Mouse (Mus musculus) thymus, adult 2 months (tissue): ENCODE results near the gene Mrps18a. TPM values are rescaled to one million over a fixed set of nuclear protein-coding genes. Genes with fewer than 3 reads are reported as not detected.

Experiments
- DNase-seq: peaks from one replicate; pipeline ENCODE4 v3.0.0; 2021
- H3K27ac ChIP-seq: fragments of 200-500 bp; 2 replicates; pipeline ENCODE4 v1.5.1; 2012; ENCODE audit warnings: low read length, control low read depth; ENCODE audit not compliant: control insufficient read depth, insufficient read depth
- H3K27me3 ChIP-seq: fragments of 200-500 bp; 2 replicates; pipeline ENCODE4 v1.6.1; 2012; ENCODE audit warnings: mild to moderate bottlenecking, low read length, moderate library complexity, mixed read lengths; ENCODE audit not compliant: control insufficient read depth, insufficient read depth
- H3K36me3 ChIP-seq: fragments of 200-500 bp; 2 replicates; pipeline ENCODE4 v1.6.1; 2012; ENCODE audit warnings: mild to moderate bottlenecking, low read length, moderate library complexity; ENCODE audit not compliant: control insufficient read depth, insufficient read depth
- H3K4me1 ChIP-seq: fragments of 200-500 bp; replicated peaks from 2 replicates; pipeline ENCODE4 v1.6.1; 2012; ENCODE audit warnings: low read length; ENCODE audit not compliant: control insufficient read depth, insufficient read depth
- H3K4me3 ChIP-seq: fragments of 200-500 bp; 2 replicates; pipeline ENCODE4 v1.5.1; 2012; ENCODE audit warnings: mild to moderate bottlenecking, low read length, control low read depth, moderate library complexity; ENCODE audit not compliant: control insufficient read depth, insufficient read depth
- CTCF ChIP-seq: fragments of 200-500 bp; IDR thresholded peaks from 2 replicates; pipeline ENCODE4 v1.5.1; 2012; ENCODE audit warnings: mild to moderate bottlenecking, control low read depth, low read length, moderate library complexity, borderline replicate concordance; ENCODE audit not compliant: control insufficient read depth, poor library complexity, insufficient read depth; ENCODE audit errors: extremely low read depth
- POLR2A ChIP-seq: fragments of 200-500 bp; IDR thresholded peaks from 2 replicates; pipeline ENCODE4 v1.6.1; 2012; ENCODE audit warnings: mild to moderate bottlenecking, low read length, control low read depth, moderate library complexity; ENCODE audit not compliant: control insufficient read depth, poor library complexity, insufficient read depth; ENCODE audit errors: extremely low read depth
- WGBS: fragments of 180-500 bp; shearing (Covaris S2); methylation state at CpG from one replicate; pipeline ENCODE4 v1.1.7; 2018; 5-methylcytosine and 5-hydroxymethylcytosine counted together
- polyA plus RNA-seq: library from polyadenylated mRNA; depleted of rRNA; stranded (reverse); fragments of >200 nt; gene quantifications from 2 replicates; pipeline ENCODE4 v1.2.3, GENCODE M21; 2012

Gene Mrps18a
- polyA plus RNA-seq, 1 experiment = 56.4 TPM

DNA sequence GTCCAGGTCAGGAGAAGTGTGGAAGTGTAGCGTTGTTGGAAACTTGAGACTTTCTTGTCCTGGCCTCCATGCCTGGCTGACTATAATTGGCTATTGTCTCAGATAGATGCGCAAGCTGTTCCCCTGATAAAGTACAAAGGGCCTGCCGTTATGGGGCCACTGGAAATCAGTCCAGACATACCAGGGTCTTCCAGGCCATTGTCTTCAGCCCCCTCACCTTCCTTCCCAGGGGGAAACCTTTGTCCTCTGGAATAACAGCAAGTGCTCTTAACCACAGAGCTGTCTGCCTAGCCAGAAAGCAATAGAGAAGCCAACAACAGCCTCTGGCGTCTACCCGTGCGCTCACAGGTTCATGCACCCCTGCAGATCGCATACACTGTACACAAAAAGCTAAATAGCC is 30.4 kb upstream of the Mrps18a start:
- H3K36me3 ChIP-seq = no peaks in the 10 kb centered on the region
- H3K4me1 ChIP-seq = peaks cover 21% of the 10 kb centered on the region
- no peaks in the 10 kb centered on the region for H3K27me3 ChIP-seq
- H3K4me3 ChIP-seq = no peak overlapping the region
- no peak overlapping the region for H3K27ac ChIP-seq
- DNase-seq = no peak
- WGBS = 96% methylated on average over 7 of the region's 7 CpGs
- TF ChIP-seq POLR2A (no peak), CTCF (no peak)

DNA sequence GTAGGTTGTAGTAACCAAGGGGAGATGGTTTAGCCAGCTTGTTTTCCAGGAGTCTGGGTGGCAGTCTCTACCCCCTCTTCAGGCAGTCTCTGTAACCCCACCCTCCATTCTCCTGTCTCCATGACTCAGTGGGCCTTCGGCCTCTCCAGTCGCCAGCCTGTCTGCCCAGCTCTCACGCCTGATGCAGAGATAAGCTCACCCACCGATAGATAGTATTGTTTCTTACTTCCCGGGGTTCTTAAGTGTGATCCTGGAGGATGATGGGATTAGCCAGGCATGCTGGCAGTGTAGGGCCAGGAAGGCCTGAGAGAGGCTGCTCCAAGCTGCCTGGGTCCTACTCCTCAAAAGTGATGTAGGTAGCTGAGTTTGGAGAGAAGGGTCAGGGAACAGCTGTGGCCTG is 29.7 kb upstream of the Mrps18a start:
- Histone ChIP-seq H3K4me3 (no peak overlapping the region), H3K4me1 (peaks cover 22% of the 10 kb centered on the region), H3K27ac (no peak overlapping the region), H3K36me3 (no peaks in the 10 kb centered on the region), H3K27me3 (no peaks in the 10 kb centered on the region)
- WGBS = 91% methylated on average over 5 of the region's 5 CpGs
- TF ChIP-seq CTCF = no peak
- TF ChIP-seq POLR2A = no peak
- no peak for DNase-seq

DNA sequence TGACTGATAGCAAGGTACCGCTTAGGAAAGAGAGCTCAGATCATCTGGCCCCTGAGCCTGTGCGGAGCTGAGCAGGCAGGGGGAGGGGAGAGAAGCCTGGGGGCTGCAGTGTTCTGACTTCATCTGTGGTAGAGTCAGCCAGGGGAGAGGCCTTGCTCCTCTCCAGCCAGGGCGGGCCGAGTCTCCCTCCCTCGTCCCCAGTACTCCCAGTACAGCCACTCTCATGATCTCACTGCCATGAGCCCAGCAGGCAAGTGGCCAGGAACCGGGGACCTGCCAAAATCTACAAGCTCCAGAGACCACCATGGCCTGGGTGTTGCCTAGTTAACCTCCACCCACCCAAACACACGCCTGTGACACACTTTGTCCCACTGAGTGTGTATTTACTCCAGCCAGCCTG is 29.1 kb upstream of the Mrps18a start:
- 96% methylated on average over 7 of the region's 7 CpGs for WGBS
- Histone ChIP-seq H3K4me3 (no peak overlapping the region), H3K4me1 (peaks cover 28% of the 10 kb centered on the region), H3K27ac (no peak overlapping the region), H3K36me3 (no peaks in the 10 kb centered on the region), H3K27me3 (no peaks in the 10 kb centered on the region)
- no peak for TF ChIP-seq POLR2A
- TF ChIP-seq CTCF = no peak
- DNase-seq = no peak

DNA sequence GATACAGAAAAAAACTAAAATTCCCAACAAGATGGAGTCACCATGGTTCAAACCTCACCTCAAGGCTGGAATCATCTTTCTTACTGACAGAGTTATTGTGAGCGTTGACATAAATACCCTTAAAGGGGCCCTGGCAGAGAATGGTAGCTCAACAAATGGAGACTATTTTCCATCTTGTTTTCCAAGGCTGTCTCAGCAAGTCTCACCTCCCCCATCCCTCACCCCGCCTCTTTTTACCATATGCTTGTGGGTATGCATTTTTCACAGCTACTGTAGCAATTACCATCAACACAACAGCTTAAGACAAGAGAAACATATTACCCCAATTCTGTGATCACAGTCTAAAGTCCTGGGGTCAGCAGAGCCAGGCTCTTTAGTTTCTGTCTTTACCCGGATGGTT is 27.4 kb upstream of the Mrps18a start:
- TF ChIP-seq POLR2A (no peak), CTCF (no peak)
- Histone ChIP-seq H3K4me3 (no peak overlapping the region), H3K36me3 (no peaks in the 10 kb centered on the region), H3K4me1 (peaks cover 31% of the 10 kb centered on the region), H3K27ac (no peak overlapping the region), H3K27me3 (no peaks in the 10 kb centered on the region)
- WGBS = 87% methylated on average over 3 of the region's 3 CpGs
- no peak for DNase-seq

DNA sequence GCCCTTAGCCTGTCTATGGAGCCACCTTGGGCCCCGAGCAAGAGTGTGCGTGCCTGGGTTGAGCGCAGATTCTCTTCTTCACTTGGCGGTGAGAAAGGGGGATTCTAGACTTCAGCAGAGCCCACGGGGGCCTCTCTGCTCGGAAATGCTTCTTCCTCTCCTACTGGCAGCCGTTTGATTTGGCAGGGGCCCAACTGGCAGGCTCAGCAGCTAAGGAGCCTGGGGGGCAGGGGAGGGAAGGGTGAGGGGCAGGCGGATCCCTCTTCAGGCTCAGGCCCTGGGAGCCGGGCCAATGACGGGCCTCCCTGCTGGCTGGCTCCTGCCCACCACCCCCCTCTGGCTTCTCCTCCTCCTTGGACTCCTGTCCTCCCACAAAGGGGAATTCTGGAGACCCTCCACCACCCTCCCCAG is 26.7 kb upstream of the Mrps18a start:
- Histone ChIP-seq H3K36me3 (no peaks in the 10 kb centered on the region), H3K27me3 (no peaks in the 10 kb centered on the region), H3K4me3 (no peak overlapping the region), H3K4me1 (peaks cover 31% of the 10 kb centered on the region), H3K27ac (no peak overlapping the region)
- peak; percentile 43 for DNase-seq
- WGBS = 5% methylated on average over 10 of the region's 10 CpGs
- TF ChIP-seq CTCF (no peak), POLR2A (no peak)

DNA sequence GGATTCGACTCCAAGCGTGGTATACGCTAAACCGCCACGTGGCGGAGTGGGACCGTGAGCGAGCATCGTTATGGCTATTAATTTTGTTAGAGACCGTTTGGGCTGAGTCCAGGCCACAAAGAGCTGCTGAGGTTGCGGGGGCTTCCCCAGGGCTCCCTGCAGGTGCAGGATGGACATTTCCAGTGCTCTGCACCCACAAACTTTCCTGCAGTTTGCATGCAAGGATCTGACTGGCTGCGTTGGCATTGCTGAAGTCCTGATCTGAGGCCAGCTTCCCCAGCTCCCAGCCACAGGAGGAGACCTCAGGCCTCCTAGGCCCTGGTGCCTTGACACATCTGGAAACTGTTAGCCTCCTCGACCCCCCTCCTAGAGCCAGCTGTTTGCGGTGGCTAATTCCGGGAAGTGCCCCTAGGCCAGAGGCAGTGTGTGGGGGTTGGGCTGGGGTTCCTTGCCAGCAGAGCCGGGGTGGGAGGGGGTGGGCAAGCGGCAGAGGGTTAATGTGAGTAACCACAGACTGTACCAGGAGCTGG is 24.4 kb upstream of the Mrps18a start:
- Histone ChIP-seq H3K27ac (no peak overlapping the region), H3K36me3 (no peaks in the 10 kb centered on the region), H3K27me3 (no peaks in the 10 kb centered on the region), H3K4me3 (no peak overlapping the region), H3K4me1 (peaks cover 31% of the 10 kb centered on the region)
- 14% methylated on average over 17 of the region's 17 CpGs for WGBS
- DNase-seq = no peak
- TF ChIP-seq POLR2A = no peak
- TF ChIP-seq CTCF = 0 out of 2 replicates have a peak, but pooled peaks have one; percentile 39

DNA sequence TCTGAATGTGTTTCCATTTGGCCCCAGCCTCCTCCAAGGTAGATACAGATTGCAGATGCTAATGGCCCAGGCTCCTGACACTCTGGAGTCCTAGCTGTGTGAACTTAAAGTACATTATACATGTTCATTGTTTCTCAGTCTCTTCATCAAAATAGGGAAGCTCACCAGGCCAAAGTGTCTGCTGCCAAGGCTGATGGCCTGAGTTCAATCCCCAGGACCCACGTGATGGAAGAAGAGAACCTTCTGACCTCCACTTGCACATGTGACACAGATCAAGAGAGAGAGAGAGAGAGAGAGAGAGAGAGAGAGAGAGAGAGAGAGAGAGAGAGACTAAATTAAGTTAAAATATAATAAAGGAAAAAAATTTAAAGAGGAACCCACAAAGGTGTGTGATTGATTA is 19.4 kb upstream of the Mrps18a start:
- no peak for DNase-seq
- Histone ChIP-seq H3K27me3 (no peaks in the 10 kb centered on the region), H3K27ac (no peak overlapping the region), H3K36me3 (no peaks in the 10 kb centered on the region), H3K4me3 (no peak overlapping the region), H3K4me1 (peaks cover 11% of the 10 kb centered on the region)
- 88% methylated on average over 1 of the region's 1 CpGs for WGBS
- TF ChIP-seq POLR2A (no peak), CTCF (no peak)

DNA sequence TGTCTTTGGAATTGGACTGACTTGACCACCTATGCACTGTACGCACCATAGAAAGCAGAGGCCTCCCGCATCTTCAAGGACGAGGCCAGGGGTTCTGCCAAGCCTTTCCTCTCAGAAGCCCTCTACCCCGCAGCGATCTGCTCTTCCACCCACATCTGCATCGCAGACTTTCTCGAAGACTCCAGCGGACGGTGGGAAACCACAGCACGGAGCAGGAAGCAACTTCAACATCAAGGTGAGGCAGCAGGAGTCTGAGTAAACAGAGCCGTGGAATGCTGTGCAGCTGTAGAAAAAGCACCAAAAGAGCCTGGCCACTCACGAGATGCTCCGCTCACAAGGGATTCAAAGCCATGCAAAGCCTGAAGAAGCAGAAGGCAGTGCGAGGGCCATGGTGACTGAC is 18.9 kb upstream of the Mrps18a start:
- Histone ChIP-seq H3K4me3 (no peak overlapping the region), H3K27me3 (no peaks in the 10 kb centered on the region), H3K4me1 (peaks cover 6% of the 10 kb centered on the region), H3K27ac (no peak overlapping the region), H3K36me3 (no peaks in the 10 kb centered on the region)
- TF ChIP-seq POLR2A (no peak), CTCF (no peak)
- DNase-seq = peak; percentile 23
- 39% methylated on average over 14 of the region's 14 CpGs for WGBS
